Mouse (Mus musculus): ENCODE results near the gene Vamp5. TPM values are rescaled to one million over a fixed set of nuclear protein-coding genes. Genes with fewer than 3 reads are reported as not detected.
A peak's percentile ranks its signal among the peaks of the same experiment; 100 is the strongest.

The Vamp5 gene
- total RNA-seq (2021): 1 to 10 TPM; 6.1 to 7.0 TPM
- long read RNA-seq, experiment 1, partial matches to known transcripts: 0 of 3 reads
- long read RNA-seq, experiment 1, other reads (novel, unspliced or antisense): 1 of 3 reads
- long read RNA-seq, experiment 2, partial matches to known transcripts: 0 of 4 reads
- long read RNA-seq, experiment 2, other reads (novel, unspliced or antisense): 2 of 4 reads

DNA sequence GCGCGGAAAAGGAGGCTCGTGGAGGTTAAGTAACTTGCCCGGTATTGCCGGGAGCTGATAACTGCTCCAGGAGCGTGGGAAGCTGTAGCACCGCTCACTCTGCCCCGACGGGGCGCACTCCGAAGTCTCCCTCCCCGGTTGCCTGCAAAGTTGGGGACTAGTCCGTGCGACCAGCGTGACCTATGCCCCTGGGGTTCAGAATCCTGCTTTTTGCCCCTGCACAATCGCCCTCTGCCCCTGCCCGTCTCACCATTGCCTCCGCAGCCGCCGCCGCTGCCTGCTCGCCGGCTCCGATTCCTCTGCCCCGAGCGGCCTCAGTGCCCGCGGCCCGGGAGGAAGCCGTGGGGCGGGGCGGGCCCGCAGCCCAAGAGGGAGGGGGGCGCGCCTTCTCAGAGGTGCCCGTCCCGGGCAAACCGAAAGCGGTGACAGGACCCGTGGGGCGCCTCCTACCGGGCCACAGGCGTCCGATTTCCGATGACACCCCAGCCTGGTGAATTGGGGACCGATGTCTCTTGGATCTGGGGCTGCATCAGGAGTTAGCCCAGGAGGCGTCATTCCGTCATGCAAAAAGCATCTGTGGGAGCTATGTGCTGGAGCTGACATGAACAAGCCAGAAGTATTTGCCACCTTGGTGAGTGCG is at the start of gene Vamp5:
Gene Vamp5 (minus strand): TSS at position 338 of the 640 bp plus-strand sequence.
- peak in 1 of 2 experiments; percentile 49 for DNase-seq (ENCODE audit: low spot score in 2 of 2)

DNA sequence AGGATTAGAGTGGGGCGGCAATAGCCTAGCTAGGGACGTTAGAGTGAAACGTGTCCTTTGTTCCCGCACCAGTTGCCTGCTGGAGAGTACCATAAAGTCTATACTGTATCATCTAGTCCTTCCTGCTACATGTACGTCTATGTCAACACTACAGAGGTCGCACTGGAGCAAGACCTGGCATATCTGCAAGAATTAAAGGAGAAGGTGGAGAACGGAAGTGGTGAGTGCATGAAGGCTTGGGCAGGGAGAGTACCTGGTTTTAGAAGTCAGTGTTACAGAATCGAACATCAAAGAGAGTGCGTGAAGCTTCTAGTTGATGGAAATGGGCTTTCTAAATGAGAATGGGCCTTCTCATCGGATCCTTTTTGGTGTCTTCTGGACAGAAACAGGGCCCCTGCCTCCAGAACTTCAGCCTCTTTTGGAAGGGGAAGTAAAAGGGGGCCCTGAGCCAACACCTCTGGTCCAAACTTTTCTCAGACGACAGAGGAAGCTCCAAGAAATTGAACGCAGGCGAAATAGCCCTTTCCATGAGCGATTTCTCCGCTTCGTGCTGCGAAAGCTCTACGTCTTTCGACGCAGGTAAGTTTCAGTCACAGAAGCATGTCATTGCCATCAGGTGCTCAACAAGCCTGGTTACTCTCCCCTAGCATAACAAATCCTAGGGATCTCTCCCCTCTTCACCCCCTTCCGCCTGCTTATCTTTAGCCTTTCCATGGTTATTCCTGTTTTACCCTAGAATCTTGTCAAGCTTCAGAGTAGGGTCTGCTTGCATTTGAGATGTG is 49.0 kb upstream of the Vamp5 start:
- DNase-seq (ENCODE audit: low spot score in 2 of 2): no peak

DNA sequence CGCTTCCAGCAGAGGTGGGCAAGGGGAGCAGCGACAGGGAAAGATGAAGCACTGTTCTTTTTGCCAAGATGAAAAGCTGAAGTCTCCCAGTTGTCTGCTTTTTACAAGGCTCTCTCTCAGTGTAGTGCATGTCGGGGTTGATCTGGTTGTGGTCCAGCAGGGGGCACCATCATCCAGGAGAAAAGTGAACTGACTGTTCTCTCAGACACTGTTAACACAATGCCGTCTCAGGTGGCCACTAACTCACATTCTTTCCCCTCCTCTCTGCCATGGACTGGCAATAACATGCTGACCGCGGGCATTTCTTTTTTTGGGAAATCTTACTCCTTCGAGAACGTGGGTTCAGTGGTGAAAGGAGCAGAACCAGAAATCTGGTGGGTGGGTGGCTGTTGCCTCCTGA is 47.8 kb upstream of the Vamp5 start:
- DNase-seq (ENCODE audit: low spot score in 2 of 2): peak; percentile 78 to 87

DNA sequence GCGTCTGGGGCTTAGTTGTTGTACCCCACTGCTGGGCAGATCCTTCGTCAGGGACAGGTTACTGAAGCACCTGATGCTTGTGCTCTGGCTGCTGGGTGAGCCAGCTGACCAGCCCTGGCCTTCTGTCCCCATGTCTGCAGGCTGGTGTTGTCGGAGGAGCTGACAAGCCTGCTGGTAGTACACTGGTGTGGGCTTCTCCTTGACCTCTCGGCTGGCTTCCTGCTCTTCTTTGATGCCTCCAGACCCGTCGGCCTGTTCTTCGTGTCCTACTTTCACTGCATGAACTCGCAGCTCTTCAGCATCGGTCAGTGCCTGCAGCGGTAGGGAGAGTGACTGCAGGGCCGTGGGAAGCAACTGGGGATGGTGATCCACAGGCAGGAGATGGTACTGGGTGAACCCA is 45.4 kb upstream of the Vamp5 start:
- DNase-seq (ENCODE audit: low spot score in 2 of 2): no peak

- DNase-seq (ENCODE audit: low spot score in 2 of 2): no peak
Measured at GRCm38 (mm10) chr6:72420901-72421300, 40.6 kb upstream of the Vamp5 start.

DNA sequence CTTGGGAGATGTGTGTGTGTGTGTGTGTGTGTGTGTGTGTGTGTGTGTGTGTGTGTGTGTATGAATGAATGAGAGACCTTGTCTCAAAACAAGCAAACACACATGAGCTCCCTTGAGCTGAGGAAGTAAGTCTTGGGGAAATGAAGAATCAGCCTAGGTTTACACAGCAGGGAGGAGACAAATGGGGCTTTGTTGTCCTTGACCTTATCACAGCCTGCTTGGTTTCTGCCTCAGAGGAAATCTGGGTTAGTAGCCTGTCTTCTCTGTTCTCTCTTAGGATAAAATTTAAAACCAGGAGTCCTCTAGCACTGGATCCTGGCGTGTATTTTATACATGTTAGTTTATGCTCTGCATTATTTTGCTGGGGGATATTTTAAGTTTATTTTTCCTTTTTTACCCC is 39.5 kb upstream of the Vamp5 start:
- DNase-seq (ENCODE audit: low spot score in 2 of 2): no peak

GRCm38 (mm10) chr6:72418279-72418678 is 38.0 kb upstream of the Vamp5 start:
- DNase-seq (ENCODE audit: low spot score in 2 of 2): no peak

- DNase-seq (ENCODE audit: low spot score in 2 of 2): no peak
Measured at GRCm38 (mm10) chr6:72415964-72416772, 35.9 kb upstream of the Vamp5 start.

DNA sequence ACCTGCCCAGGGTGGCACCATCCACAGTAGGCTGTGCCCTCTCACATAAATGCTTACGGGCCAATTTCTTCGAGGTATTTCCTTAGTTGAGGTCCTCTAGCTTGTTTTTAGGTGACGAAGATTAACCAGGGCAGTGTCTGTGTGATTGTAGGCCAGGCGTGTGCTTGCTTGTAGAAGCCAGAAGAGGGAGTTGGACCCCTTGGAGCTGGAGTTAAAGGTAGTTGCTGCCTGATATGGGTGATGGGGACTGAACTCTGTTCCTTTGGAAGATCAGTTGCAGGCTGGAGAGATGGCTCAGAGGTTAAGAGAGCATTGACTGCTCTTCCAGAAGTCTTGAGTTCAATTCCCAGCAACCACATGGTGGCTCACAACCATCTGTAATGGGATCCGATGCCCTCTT is 34.9 kb upstream of the Vamp5 start:
- DNase-seq (ENCODE audit: low spot score in 2 of 2): no peak

GRCm38 (mm10) chr6:72414076-72414756 is 33.9 kb upstream of the Vamp5 start, which contains the start of gene Ggcx:
Ggcx (plus strand) TSS chr6:72414308.
- peak; percentile 89 to 94 for DNase-seq (ENCODE audit: low spot score in 2 of 2)

GRCm38 (mm10) chr6:72410518-72410917 is 30.2 kb upstream of the Vamp5 start:
- no peak for DNase-seq (ENCODE audit: low spot score in 2 of 2)

DNA sequence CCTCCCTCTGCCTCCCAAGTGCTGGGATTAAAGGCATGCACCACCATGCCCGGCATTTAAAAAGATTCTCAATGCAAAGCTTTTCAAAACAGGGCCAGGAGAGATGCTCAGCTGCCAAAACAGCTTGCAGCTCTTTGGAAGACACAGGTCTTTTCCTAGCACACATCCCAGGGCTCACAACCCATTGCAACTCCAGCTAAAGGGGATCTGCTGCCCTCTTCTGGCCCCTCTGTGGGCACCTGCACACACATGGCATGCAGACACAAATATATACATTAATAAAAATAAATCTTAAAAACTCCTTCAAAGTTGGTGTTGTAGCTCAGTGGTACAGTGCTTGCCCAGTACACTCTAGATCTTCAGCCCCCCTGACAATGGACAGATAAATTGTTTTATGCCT is 29.7 kb upstream of the Vamp5 start:
- DNase-seq (ENCODE audit: low spot score in 2 of 2): no peak

DNA sequence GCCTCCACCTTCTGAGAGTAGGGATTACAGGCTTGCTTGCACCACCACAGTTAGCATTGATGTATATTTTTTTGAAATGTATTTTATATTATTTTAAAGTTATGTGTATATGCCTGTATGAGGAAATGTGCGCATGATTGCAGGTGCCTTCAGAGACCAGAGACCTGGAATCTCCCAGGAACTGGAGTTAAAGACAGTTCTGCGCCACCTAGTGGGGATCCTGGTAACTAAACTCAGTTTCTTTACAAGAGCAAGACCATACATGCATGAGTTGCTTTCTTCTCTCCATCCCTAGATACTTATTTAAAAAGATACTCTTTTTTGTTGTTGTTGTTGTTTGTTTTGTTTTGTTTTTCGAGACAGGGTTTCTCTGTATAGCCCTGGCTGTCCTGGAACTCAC is 29.3 kb upstream of the Vamp5 start:
- DNase-seq (ENCODE audit: low spot score in 2 of 2): peak; percentile 64 to 82

DNA sequence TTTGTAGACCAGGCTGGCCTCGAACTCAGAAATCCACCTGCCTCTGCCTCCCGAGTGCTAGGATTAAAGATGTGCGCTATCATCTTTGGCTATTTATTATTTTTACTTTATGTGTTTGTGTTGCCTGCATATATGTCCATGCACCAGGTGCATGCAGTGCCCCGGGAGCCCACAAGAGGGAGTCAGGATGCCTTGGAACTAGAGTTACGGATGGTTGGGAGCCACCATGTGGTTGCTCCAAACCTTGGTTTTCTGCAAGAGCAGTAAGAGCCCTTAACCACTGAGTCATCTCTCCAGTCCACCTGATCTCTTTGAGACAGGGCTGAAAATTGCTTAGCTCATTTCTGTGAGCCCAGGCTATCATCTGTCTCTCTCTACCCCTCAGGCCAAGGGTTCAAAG is 26.9 kb upstream of the Vamp5 start:
- DNase-seq (ENCODE audit: low spot score in 2 of 2): peak; percentile 84

DNA sequence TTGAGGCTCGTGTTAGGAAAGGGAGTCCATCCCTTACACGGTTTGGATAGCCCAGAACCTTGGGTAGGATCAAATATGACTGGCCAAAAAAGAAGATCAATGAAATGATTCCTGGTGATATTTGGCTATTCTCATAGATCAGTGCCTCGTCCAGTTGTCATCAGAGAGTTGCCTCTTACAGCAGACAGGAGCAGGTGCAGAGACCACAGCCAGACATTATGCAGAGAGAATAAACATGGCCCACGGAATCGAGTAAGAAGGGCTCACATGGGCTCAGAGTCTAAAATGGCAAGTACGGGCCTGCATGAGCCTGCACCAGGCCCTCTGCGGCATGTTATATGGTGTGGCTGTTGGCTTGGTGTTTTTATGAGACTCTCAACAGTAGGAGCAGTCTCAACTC is 25.1 kb upstream of the Vamp5 start:
- no peak for DNase-seq (ENCODE audit: low spot score in 2 of 2)

DNA sequence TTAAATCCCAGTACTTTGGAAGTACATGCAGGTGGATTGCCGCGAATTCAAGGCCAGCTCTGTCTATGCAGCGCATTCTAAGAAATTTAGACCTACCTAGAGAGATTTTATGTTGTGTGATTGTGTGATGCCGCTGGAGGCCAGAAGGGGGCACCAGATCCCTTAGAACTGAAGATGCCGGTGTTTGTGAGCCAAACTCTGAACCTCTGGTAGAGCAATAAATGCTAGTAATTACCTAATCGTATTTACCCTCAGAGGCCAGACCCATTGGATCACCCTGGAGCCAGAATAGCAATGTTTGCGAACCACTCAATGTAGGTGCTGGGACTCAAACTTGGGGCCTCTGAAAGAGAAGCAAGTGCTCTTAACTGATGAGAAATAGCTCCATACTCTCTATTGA is 21.6 kb upstream of the Vamp5 start:
- DNase-seq (ENCODE audit: low spot score in 2 of 2): peak; percentile 64

DNA sequence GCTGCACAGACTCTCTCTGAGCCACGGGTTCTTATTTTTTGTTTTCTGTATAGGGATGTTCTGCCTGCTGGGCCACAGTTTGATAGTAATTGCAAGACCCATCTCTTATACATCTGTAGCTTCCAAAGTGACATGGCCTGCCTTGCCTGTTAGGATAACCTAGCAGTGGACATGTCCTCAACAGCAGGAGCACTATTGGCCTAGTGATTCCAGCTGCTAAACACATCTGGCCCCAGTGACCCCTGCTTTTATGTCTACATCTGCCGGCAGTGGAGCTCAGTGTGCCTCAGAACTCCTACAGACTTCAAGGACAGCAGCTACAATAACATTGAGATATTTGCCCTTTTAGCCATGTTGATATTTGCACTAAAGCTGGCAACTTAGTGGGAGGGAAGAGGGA is 19.7 kb upstream of the Vamp5 start:
- DNase-seq (ENCODE audit: low spot score in 2 of 2): no peak

DNA sequence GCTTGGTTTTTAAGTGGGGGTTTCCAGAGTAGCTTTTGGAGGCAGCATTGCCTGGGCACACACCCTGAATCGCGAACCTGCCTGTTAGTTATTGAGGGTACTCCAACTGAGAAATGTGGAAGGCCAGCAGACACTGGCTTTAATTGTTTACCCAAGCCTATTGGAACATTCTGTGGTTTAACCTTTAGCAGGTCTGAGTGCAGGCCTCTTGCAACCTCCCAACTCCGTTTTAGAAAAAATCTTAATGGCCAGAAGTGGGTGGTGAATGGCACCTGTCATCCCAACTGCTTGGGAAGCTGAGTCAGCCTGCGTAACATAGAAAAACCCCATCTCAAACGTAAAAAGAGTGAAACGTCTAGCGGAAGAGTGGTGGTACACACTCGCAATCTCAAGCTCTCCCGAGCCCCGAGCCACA is 16.6 kb upstream of the Vamp5 start:
- no peak for DNase-seq (ENCODE audit: low spot score in 2 of 2)

- no peak for DNase-seq (ENCODE audit: low spot score in 2 of 2)
Measured at GRCm38 (mm10) chr6:72392341-72392740, 12.1 kb upstream of the Vamp5 start.

DNA sequence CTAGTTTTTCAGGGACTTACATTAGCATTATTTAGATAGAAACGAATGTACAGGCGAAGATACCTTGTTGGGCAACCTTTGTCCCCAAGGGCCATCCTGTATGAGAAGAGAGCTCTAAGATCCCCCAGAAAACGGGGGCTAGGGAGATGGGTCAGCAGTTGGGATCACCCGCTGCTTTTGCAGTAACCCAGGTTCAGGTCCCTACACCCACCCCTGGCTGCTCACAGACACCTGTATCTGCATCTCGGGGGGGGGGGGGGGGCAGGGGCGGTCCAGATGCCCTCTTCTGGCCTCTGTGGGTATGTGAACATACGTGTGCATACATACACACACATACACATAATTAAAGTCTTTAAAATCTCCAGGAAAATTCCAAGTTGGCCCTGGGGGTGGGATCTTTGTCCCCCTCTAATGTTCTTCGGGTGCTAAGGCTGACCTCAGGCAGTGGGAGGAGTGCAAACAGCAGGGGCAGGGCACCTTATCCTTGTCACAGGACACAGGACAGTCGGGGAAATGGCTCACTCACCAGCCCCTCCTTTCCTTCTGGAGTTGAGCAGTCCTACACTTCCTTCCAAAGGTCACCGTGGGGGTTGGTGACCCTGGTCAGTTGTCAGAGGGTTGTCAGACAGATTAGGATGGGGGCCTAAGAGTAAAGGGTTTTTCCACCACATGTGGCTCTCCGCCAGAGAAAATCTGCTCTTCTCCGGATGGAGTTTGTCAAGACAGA is 10.7 kb upstream of the Vamp5 start:
- no peak for DNase-seq (ENCODE audit: low spot score in 2 of 2)

Data from left cerebral cortex, adult 18-20 months (tissue).